Mouse (Mus musculus) ES-Bruce4 (cell line): ENCODE data around the gene Nup62. TPM values are rescaled to one million over a fixed set of nuclear protein-coding genes. Genes with fewer than 3 reads are reported as not detected.
"Not testable (repeated sequence)": the region's sequence is repeated elsewhere in the genome, so short reads cannot be mapped to it uniquely, and the experiment has no call there.

ENCODE experiments used
- H3K27ac ChIP-seq: 2 replicates; pipeline ENCODE4 v1.5.1; 2012; ENCODE audit warnings: low read length, inconsistent platforms; ENCODE audit not compliant: insufficient read depth
- H3K27me3 ChIP-seq: 2 replicates; pipeline ENCODE4 v1.6.1; 2012; ENCODE audit warnings: mild to moderate bottlenecking, low read length, inconsistent platforms; ENCODE audit not compliant: control insufficient read depth, poor library complexity, insufficient read depth, severe bottlenecking
- H3K36me3 ChIP-seq: 2 replicates; pipeline ENCODE4 v1.6.1; 2012; ENCODE audit warnings: inconsistent platforms, mild to moderate bottlenecking, low read length, moderate library complexity; ENCODE audit not compliant: control insufficient read depth, poor library complexity, insufficient read depth, severe bottlenecking
- H3K4me1 ChIP-seq: one replicate; pipeline ENCODE4 v1.8.1; 2011; ENCODE audit warnings: low read length; ENCODE audit not compliant: control insufficient read depth, insufficient read depth
- H3K4me3 ChIP-seq: 2 replicates; pipeline ENCODE4 v1.5.1; 2011; ENCODE audit warnings: low read depth, mild to moderate bottlenecking, low read length
- H3K9ac ChIP-seq: 2 replicates; pipeline ENCODE4 v1.6.1; 2012; ENCODE audit warnings: low read depth, mild to moderate bottlenecking, inconsistent platforms; ENCODE audit not compliant: poor library complexity, severe bottlenecking
- H3K9me3 ChIP-seq: replicated peaks from 2 replicates; pipeline ENCODE4 v1.6.1; 2012; ENCODE audit warnings: mild to moderate bottlenecking, low read length, inconsistent platforms; ENCODE audit not compliant: control insufficient read depth, poor library complexity, insufficient read depth, severe bottlenecking
- CTCF ChIP-seq: IDR thresholded peaks from one replicate; pipeline ENCODE4 v1.8.1; 2011; ENCODE audit warnings: low read depth, low read length
- EP300 ChIP-seq: IDR thresholded peaks from 2 replicates; pipeline ENCODE4 v1.6.1; 2011; ENCODE audit warnings: low read depth, low read length; ENCODE audit not compliant: insufficient read depth
- POLR2A ChIP-seq: IDR thresholded peaks from one replicate; pipeline ENCODE4 v1.8.1; 2011; ENCODE audit warnings: low read length; ENCODE audit not compliant: insufficient read depth
- polyA plus RNA-seq: library from polyadenylated mRNA; stranded (reverse); fragments of >200 nt; gene quantifications from 2 replicates; pipeline ENCODE4 v1.2.4, GENCODE M21; 2011; ENCODE audit warnings: low read depth; ENCODE audit not compliant: missing spikeins, insufficient read depth, insufficient read length

Nup62 gene
- polyA plus RNA-seq, 1 experiment: 90.6 TPM

- Histone ChIP-seq H3K4me1 (peaks cover 2% of the 10 kb centered on the region), H3K27ac (no peak overlapping the region), H3K4me3 (peak overlapping the region; percentile 52), H3K36me3 (peaks cover 4% of the 10 kb centered on the region; the same call in 1 of the 2 replicates), H3K9me3 (no peaks in the 10 kb centered on the region), H3K27me3 (no peaks in the 10 kb centered on the region), H3K9ac (peak overlapping the region; percentile 99)
- no peak for TF ChIP-seq POLR2A
- no peak for TF ChIP-seq EP300
- no peak for TF ChIP-seq CTCF
Observed at GRCm38 (mm10) chr7:44868465-44868864, 52.6 kb downstream of the Nup62 start.

GRCm38 (mm10) chr7:44868919-44869696 lies 53.2 kb downstream of the Nup62 start:
- no peaks in the 10 kb centered on the region for H3K9me3 ChIP-seq
- peak overlapping the region; percentile 99 for H3K9ac ChIP-seq
- no peaks in the 10 kb centered on the region for H3K27me3 ChIP-seq
- peak overlapping the region; percentile 52 for H3K4me3 ChIP-seq
- TF ChIP-seq CTCF: no peak
- peaks cover 4% of the 10 kb centered on the region; the same call in 1 of the 2 replicates for H3K36me3 ChIP-seq
- H3K4me1 ChIP-seq: peaks cover 2% of the 10 kb centered on the region
- peak overlapping the region; percentile 53; the same call in 1 of the 2 replicates for H3K27ac ChIP-seq

- peaks cover 2% of the 10 kb centered on the region for H3K4me1 ChIP-seq
Observed at GRCm38 (mm10) chr7:44869697-44870528, 54.0 kb downstream of the Nup62 start, which contains the start of gene Ptov1. Gene Ptov1, minus strand, starts transcription at chr7:44869788.

GRCm38 (mm10) chr7:44870614-44871013 lies 54.7 kb downstream of the Nup62 start:
- Histone ChIP-seq H3K9me3 (no peaks in the 10 kb centered on the region), H3K9ac (no peak overlapping the region), H3K27ac (no peak overlapping the region), H3K4me1 (peaks cover 2% of the 10 kb centered on the region), H3K4me3 (no peak overlapping the region), H3K36me3 (no peaks in the 10 kb centered on the region), H3K27me3 (no peaks in the 10 kb centered on the region)
- TF ChIP-seq CTCF (no peak), EP300 (no peak), POLR2A (no peak)

More at GRCm38 (mm10) chr7:44869697-44870528, 54.0 kb downstream of the Nup62 start, which contains the start of gene Ptov1:
- H3K36me3 ChIP-seq: no peaks in the 10 kb centered on the region; the same call in 1 of the 2 replicates
- no peaks in the 10 kb centered on the region for H3K27me3 ChIP-seq
- H3K27ac ChIP-seq: peak within 1 kb of the TSS; percentile 53; the same call in 1 of the 2 replicates
- H3K9ac ChIP-seq: peak within 1 kb of the TSS; percentile 99
- TF ChIP-seq POLR2A: peak; percentile 32
- no peak for TF ChIP-seq CTCF
- peak; percentile 41; the same call in 1 of the 2 replicates for TF ChIP-seq EP300
- H3K9me3 ChIP-seq: no peaks in the 10 kb centered on the region
- peak within 1 kb of the TSS; percentile 53 for H3K4me3 ChIP-seq

- Histone ChIP-seq H3K9me3 (no peaks in the 10 kb centered on the region), H3K27me3 (no peaks in the 10 kb centered on the region), H3K4me3 (no peak overlapping the region), H3K27ac (no peak overlapping the region), H3K36me3 (no peaks in the 10 kb centered on the region), H3K9ac (no peak overlapping the region), H3K4me1 (peaks cover 2% of the 10 kb centered on the region)
- TF ChIP-seq CTCF: no peak
- no peak for TF ChIP-seq POLR2A
- no peak for TF ChIP-seq EP300
Observed at GRCm38 (mm10) chr7:44871181-44871580, 55.3 kb downstream of the Nup62 start.

GRCm38 (mm10) chr7:44871774-44872173 lies 55.9 kb downstream of the Nup62 start:
- not testable (repeated sequence) for H3K4me3 ChIP-seq, H3K27me3 ChIP-seq, H3K9ac ChIP-seq, H3K36me3 ChIP-seq, H3K4me1 ChIP-seq, H3K9me3 ChIP-seq, H3K27ac ChIP-seq
